Mouse (Mus musculus): Measurements from ENCODE around the gene Syn3. TPM values are rescaled to one million over a fixed set of nuclear protein-coding genes. Genes with fewer than 3 reads are reported as not detected.

Syn3 gene
- polyA plus RNA-seq, 1 experiment from 2014 or later, result 24.8 TPM

DNA sequence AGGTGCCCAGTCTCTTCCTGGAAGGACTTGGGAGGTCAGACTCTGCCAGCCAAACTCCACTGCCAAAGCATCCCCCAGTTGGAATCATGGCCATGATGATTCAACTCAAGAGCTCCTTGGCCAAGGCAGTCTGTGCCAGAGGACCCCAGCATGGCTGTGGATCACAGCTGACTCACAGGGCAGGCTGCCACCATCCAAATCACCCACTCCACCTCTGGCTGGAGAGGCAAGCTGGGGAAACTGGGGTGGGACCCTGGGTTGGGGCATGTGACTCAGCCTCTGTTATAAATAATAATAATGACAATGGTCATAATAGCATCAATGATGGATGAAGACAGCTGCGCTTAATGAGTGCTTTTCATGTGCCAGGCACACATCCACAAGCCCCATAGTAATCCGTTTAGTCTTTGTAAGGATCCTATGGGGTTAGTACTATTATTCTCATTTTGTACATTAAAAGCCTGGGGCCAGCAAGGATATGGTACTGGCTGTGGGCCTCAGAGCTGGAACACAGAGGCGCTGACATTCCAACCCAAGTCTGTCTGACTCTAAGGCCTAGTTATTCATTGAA lies 398.3 kb downstream of the Syn3 start:
- ATAC-seq, result peak; percentile 57; the same call in 1 of the 2 replicates
- no peak overlapping the region for H3K4me2 ChIP-seq (ENCODE audit: low read length)
- H3K4me3 ChIP-seq (replicated peaks; ENCODE audit: low read length), result no peak overlapping the region
- WGBS, result 68% methylated on average over 3 of the region's 3 CpGs
- H3K4me1 ChIP-seq (replicated peaks; ENCODE audit: control insufficient read depth, insufficient read depth, low read length), result no peaks in the 10 kb centered on the region
- no peaks in the 10 kb centered on the region for H3K9me3 ChIP-seq (ENCODE audit: control insufficient read depth, low read length)
- H3K27me3 ChIP-seq (replicated peaks; ENCODE audit: control insufficient read depth, insufficient read depth, low read length), result no peaks in the 10 kb centered on the region
- no peak overlapping the region for H3K9ac ChIP-seq (replicated peaks; ENCODE audit: low read depth, low read length)
- H3K36me3 ChIP-seq (ENCODE audit: control insufficient read depth, insufficient read depth), result no peaks in the 10 kb centered on the region
- H3K27ac ChIP-seq (ENCODE audit: low read length), result no peak overlapping the region

DNA sequence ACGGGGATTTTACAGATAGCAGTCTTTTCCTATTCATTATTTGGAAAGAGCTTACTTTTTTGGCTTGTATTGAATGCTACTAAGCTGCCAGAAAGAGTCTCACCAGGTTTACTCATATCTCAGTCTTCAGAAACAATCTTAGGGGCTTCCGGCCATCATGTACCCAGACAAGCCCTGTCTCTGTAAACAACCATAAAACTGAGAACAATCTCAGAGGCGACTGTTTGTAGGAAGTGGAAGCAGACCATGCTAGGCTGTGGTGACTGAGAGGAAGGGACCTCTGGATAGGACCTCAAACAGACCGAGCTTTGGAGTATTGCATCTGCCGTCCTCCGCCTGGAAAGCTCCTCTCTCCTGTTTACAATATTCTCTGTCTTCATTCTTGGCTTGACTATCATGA lies 400.3 kb downstream of the Syn3 start:
- Histone ChIP-seq H3K4me2 (ENCODE audit: low read length) (no peak overlapping the region), H3K4me1 (replicated peaks; ENCODE audit: control insufficient read depth, insufficient read depth, low read length) (no peaks in the 10 kb centered on the region), H3K4me3 (replicated peaks; ENCODE audit: low read length) (no peak overlapping the region), H3K27me3 (replicated peaks; ENCODE audit: control insufficient read depth, insufficient read depth, low read length) (no peaks in the 10 kb centered on the region), H3K9ac (replicated peaks; ENCODE audit: low read depth, low read length) (no peak overlapping the region), H3K36me3 (ENCODE audit: control insufficient read depth, insufficient read depth) (no peaks in the 10 kb centered on the region), H3K9me3 (ENCODE audit: control insufficient read depth, low read length) (no peaks in the 10 kb centered on the region), H3K27ac (ENCODE audit: low read length) (no peak overlapping the region)
- WGBS, result 94% methylated on average over 6 of the region's 6 CpGs
- ATAC-seq, result no peak

DNA sequence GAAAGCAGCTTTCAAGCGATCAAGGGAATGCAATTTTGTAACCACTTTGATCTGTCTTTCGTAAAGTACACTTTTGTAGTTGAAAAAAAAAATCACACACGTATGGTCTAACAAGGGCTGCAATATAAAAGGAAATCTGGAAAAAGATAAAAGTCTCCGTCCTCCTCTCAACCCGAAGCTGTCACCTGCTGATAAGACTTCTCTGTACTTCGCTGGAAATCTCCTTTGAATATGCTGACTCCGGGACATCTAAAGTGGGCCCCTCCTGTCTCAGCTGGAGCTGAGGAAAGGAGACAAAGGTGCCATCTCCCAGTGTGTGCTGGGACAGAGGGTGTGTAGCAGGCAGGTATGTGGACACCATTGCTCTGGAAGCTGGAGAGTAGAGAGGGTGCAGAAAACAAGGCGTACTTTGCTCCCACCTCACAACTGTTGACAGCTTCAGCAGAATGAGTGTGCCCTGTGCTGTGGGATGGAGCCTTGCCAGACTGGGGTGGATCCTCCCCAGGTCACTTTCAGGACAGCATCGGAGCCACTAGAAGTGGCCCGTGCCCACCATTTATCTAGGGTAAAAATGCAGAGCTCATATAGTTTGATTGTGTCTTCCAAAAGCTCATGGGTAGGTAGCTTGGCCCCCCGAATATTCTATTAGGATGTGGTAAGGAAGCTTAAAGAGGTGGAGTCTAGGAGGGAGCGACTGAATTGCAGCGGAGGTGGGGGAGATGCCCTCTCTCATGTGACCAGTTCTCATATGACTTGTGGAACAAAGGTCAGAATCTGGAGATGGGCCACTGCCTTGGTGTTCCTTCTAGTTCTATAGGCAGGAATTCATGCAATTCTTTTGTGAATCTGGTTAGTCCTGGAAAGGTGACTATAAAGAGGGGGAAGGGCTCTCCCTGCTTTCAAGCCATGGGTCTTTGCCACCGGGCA lies 405.3 kb downstream of the Syn3 start:
- 80% methylated on average over 14 of the region's 14 CpGs for WGBS
- Histone ChIP-seq H3K9ac (replicated peaks; ENCODE audit: low read depth, low read length) (no peak overlapping the region), H3K4me3 (replicated peaks; ENCODE audit: low read length) (no peak overlapping the region), H3K9me3 (ENCODE audit: control insufficient read depth, low read length) (no peaks in the 10 kb centered on the region), H3K27me3 (replicated peaks; ENCODE audit: control insufficient read depth, insufficient read depth, low read length) (no peaks in the 10 kb centered on the region), H3K27ac (ENCODE audit: low read length) (no peak overlapping the region), H3K4me2 (ENCODE audit: low read length) (no peak overlapping the region), H3K36me3 (ENCODE audit: control insufficient read depth, insufficient read depth) (no peaks in the 10 kb centered on the region), H3K4me1 (replicated peaks; ENCODE audit: control insufficient read depth, insufficient read depth, low read length) (no peaks in the 10 kb centered on the region)
- ATAC-seq, result no peak

DNA sequence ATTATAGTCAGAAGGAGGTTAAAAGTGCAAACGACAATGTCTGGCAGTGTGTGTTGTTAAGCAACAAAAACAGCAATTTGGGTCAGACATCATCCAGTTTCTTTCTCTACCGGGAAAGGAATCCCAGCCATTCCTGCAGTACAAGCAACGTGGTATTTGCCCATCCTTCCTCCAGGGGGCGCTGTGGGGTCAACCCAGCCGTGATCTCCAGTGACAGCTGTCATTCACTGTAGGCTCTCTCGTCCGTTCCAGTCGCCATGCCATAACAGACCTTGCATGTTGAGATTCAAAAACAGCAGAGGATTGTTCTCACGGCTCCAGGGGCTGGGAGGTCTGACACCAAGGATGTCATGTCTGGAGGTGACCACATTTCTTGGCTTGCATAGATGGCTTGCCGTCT lies 406.8 kb downstream of the Syn3 start:
- H3K4me2 ChIP-seq (ENCODE audit: low read length), result no peak overlapping the region
- ATAC-seq, result no peak

DNA sequence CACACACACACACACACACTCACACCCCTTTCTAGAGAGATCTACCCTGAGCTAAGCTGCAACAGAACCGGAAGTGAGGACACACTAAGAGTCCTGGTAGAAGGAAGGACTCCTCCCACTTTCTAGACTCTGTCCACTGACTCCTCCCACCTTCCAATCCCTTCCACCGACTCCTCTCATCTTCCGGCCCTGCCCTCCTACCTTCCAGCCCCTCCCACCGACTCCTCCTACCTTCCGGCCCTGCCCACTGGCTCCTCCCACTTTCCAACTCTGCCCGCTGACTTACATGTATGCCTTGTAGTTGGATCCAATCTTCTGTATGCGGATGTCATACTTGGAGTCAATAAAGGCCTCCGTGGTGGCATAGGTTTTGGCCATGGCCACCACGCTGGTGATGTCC lies 418.8 kb downstream of the Syn3 start:
- no peaks in the 10 kb centered on the region for H3K4me1 ChIP-seq (replicated peaks; ENCODE audit: control insufficient read depth, insufficient read depth, low read length)
- no peak overlapping the region for H3K27ac ChIP-seq (ENCODE audit: low read length)
- H3K9me3 ChIP-seq (ENCODE audit: control insufficient read depth, low read length), result no peaks in the 10 kb centered on the region
- no peaks in the 10 kb centered on the region for H3K36me3 ChIP-seq (ENCODE audit: control insufficient read depth, insufficient read depth)
- WGBS, result 87% methylated on average over 9 of the region's 9 CpGs
- no peak overlapping the region for H3K9ac ChIP-seq (replicated peaks; ENCODE audit: low read depth, low read length)
- no peak overlapping the region for H3K4me3 ChIP-seq (replicated peaks; ENCODE audit: low read length)
- H3K27me3 ChIP-seq (replicated peaks; ENCODE audit: control insufficient read depth, insufficient read depth, low read length), result no peaks in the 10 kb centered on the region
- no peak overlapping the region for H3K4me2 ChIP-seq (ENCODE audit: low read length)
- ATAC-seq, result no peak

More for the DNA sequence above, 406.8 kb downstream of the Syn3 start:
- H3K27me3 ChIP-seq (replicated peaks; ENCODE audit: control insufficient read depth, insufficient read depth, low read length), result no peaks in the 10 kb centered on the region
- no peaks in the 10 kb centered on the region for H3K4me1 ChIP-seq (replicated peaks; ENCODE audit: control insufficient read depth, insufficient read depth, low read length)
- no peak overlapping the region for H3K27ac ChIP-seq (ENCODE audit: low read length)
- no peak overlapping the region for H3K9ac ChIP-seq (replicated peaks; ENCODE audit: low read depth, low read length)
- no peaks in the 10 kb centered on the region for H3K9me3 ChIP-seq (ENCODE audit: control insufficient read depth, low read length)
- WGBS, result 46% methylated on average over 10 of the region's 10 CpGs
- H3K36me3 ChIP-seq (ENCODE audit: control insufficient read depth, insufficient read depth), result no peaks in the 10 kb centered on the region
- H3K4me3 ChIP-seq (replicated peaks; ENCODE audit: low read length), result no peak overlapping the region

DNA sequence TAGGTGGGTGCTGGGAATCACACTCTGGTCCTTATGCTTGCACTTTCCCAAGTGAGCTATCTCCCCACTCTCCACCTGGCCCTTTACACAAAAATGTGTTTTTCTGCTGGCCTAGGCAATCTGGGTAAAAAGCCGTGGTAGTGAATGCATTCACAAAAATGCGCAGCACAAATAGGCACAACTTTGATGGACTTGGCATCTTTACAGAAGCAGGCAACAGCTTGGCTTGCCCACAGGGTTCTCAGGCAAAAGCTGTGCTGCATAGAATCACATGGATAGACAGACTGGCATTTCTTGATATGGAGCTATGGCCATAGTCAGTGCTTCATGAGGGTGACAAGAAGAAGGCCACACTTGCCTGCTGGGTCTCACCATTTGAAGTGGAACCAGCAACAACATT lies 419.9 kb downstream of the Syn3 start:
- no peaks in the 10 kb centered on the region for H3K36me3 ChIP-seq (ENCODE audit: control insufficient read depth, insufficient read depth)
- H3K4me3 ChIP-seq (replicated peaks; ENCODE audit: low read length), result no peak overlapping the region
- no peak overlapping the region for H3K9ac ChIP-seq (replicated peaks; ENCODE audit: low read depth, low read length)
- H3K4me2 ChIP-seq (ENCODE audit: low read length), result no peak overlapping the region
- ATAC-seq, result no peak
- H3K4me1 ChIP-seq (replicated peaks; ENCODE audit: control insufficient read depth, insufficient read depth, low read length), result no peaks in the 10 kb centered on the region
- no peaks in the 10 kb centered on the region for H3K27me3 ChIP-seq (replicated peaks; ENCODE audit: control insufficient read depth, insufficient read depth, low read length)
- 0 out of 2 replicates have a peak, but pooled peaks cover 3% of the 10 kb centered on the region for H3K9me3 ChIP-seq (ENCODE audit: control insufficient read depth, low read length)
- 68% methylated on average over 2 of the region's 2 CpGs for WGBS
- no peak overlapping the region for H3K27ac ChIP-seq (ENCODE audit: low read length)

DNA sequence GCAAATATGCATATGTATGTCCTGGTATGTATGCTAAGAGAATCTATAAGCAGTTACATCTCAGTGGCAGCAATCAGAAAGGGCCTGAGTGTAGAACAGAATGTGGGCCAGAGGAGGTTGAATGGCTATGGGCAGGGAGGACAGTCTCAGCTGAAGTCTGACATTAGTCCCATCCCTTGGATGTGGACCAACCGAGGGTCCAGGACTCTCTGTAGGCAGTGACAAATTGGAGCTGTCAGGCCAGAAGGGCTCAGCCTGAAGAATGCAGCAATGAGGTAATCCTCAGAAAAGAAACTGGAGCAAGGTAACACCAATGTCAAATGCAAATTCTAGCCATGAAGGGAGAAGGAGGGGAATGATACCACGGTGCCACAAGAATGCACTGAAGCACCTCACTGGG lies 421.4 kb downstream of the Syn3 start:
- Histone ChIP-seq H3K4me1 (replicated peaks; ENCODE audit: control insufficient read depth, insufficient read depth, low read length) (no peaks in the 10 kb centered on the region), H3K36me3 (ENCODE audit: control insufficient read depth, insufficient read depth) (no peaks in the 10 kb centered on the region), H3K4me3 (replicated peaks; ENCODE audit: low read length) (no peak overlapping the region), H3K4me2 (ENCODE audit: low read length) (no peak overlapping the region), H3K9ac (replicated peaks; ENCODE audit: low read depth, low read length) (no peak overlapping the region), H3K27me3 (replicated peaks; ENCODE audit: control insufficient read depth, insufficient read depth, low read length) (no peaks in the 10 kb centered on the region), H3K9me3 (ENCODE audit: control insufficient read depth, low read length) (0 out of 2 replicates have a peak, but pooled peaks cover 6% of the 10 kb centered on the region), H3K27ac (ENCODE audit: low read length) (no peak overlapping the region)
- 88% methylated on average over 2 of the region's 2 CpGs for whole genome bisulfite sequencing
- no peak for ATAC-seq

- ATAC-seq, result no peak
- Histone ChIP-seq H3K9ac (replicated peaks; ENCODE audit: low read depth, low read length) (no peak overlapping the region), H3K4me3 (replicated peaks; ENCODE audit: low read length) (no peak overlapping the region), H3K9me3 (ENCODE audit: control insufficient read depth, low read length) (0 out of 2 replicates have a peak, but pooled peaks cover 6% of the 10 kb centered on the region), H3K27me3 (replicated peaks; ENCODE audit: control insufficient read depth, insufficient read depth, low read length) (no peaks in the 10 kb centered on the region), H3K4me1 (replicated peaks; ENCODE audit: control insufficient read depth, insufficient read depth, low read length) (no peaks in the 10 kb centered on the region), H3K27ac (ENCODE audit: low read length) (no peak overlapping the region), H3K36me3 (ENCODE audit: control insufficient read depth, insufficient read depth) (no peaks in the 10 kb centered on the region), H3K4me2 (ENCODE audit: low read length) (no peak overlapping the region)
- 87% methylated on average over 9 of the region's 9 CpGs for WGBS
Measured at GRCm38 (mm10) chr10:86074971-86075711, 423.6 kb downstream of the Syn3 start.

GRCm38 (mm10) chr10:86074134-86074533 lies 424.6 kb downstream of the Syn3 start:
- H3K9ac ChIP-seq (replicated peaks; ENCODE audit: low read depth, low read length), result no peak overlapping the region
- WGBS, result 89% methylated on average over 4 of the region's 4 CpGs

More at GRCm38 (mm10) chr10:86074134-86074533, 424.6 kb downstream of the Syn3 start:
- Histone ChIP-seq H3K36me3 (ENCODE audit: control insufficient read depth, insufficient read depth) (no peaks in the 10 kb centered on the region), H3K4me2 (ENCODE audit: low read length) (no peak overlapping the region), H3K27ac (ENCODE audit: low read length) (no peak overlapping the region), H3K4me3 (replicated peaks; ENCODE audit: low read length) (no peak overlapping the region), H3K27me3 (replicated peaks; ENCODE audit: control insufficient read depth, insufficient read depth, low read length) (no peaks in the 10 kb centered on the region), H3K4me1 (replicated peaks; ENCODE audit: control insufficient read depth, insufficient read depth, low read length) (no peaks in the 10 kb centered on the region), H3K9me3 (ENCODE audit: control insufficient read depth, low read length) (0 out of 2 replicates have a peak, but pooled peaks cover 6% of the 10 kb centered on the region)
- no peak for ATAC-seq

Data from forebrain, embryonic 16.5 days (tissue).